Mouse (Mus musculus) hindbrain, embryonic 12.5 days (tissue): ENCODE results near the gene Syne3. TPM values are rescaled to one million over a fixed set of nuclear protein-coding genes. Genes with fewer than 3 reads are reported as not detected.

ENCODE experiments used
- ATAC-seq: fragments of 200-750 bp; cut with Nextera tagmentation; 2 replicates; pipeline ENCODE4 v1.8.0; 2017; ENCODE audit warnings: moderate TSS enrichment; ENCODE audit not compliant: low FRiP score
- H3K27ac ChIP-seq: fragments of 300-500 bp; sonication (generic); 2 replicates; pipeline ENCODE4 v1.5.1; 2016; ENCODE audit warnings: mild to moderate bottlenecking
- H3K27me3 ChIP-seq: fragments of 300-500 bp; sonication (generic); 2 replicates; pipeline ENCODE4 v1.6.1; 2016; ENCODE audit warnings: mild to moderate bottlenecking
- H3K36me3 ChIP-seq: fragments of 300-500 bp; sonication (generic); 2 replicates; pipeline ENCODE4 v1.6.1; 2016; ENCODE audit warnings: mild to moderate bottlenecking
- H3K4me1 ChIP-seq: fragments of 300-500 bp; sonication (generic); 2 replicates; pipeline ENCODE4 v1.6.1; 2016
- H3K4me2 ChIP-seq: fragments of 300-500 bp; sonication (generic); replicated peaks from 2 replicates; pipeline ENCODE4 v1.6.1; 2016; ENCODE audit warnings: mild to moderate bottlenecking
- H3K4me3 ChIP-seq: fragments of 300-500 bp; sonication (generic); 2 replicates; pipeline ENCODE4 v1.5.1; 2016; ENCODE audit warnings: mild to moderate bottlenecking
- H3K9ac ChIP-seq: fragments of 300-500 bp; sonication (generic); 2 replicates; pipeline ENCODE4 v1.6.1; 2016; ENCODE audit warnings: mild to moderate bottlenecking, moderate library complexity
- H3K9me3 ChIP-seq: fragments of 300-500 bp; sonication (generic); replicated peaks from 2 replicates; pipeline ENCODE4 v1.6.1; 2016; ENCODE audit warnings: mild to moderate bottlenecking
- WGBS: fragments of 180-500 bp; shearing (Covaris S2); methylation state at CpG from one replicate; pipeline ENCODE4 v1.1.7; 2016; 5-methylcytosine and 5-hydroxymethylcytosine counted together
- microRNA-seq: library from miRNA; unstranded; fragments of <30 nt; microRNA quantifications from one replicate; pipeline ENCODE4, GENCODE M21; 2017
- polyA plus RNA-seq: library from polyadenylated mRNA; unstranded; fragments of >200 nt; fragmentation: Nextera tagmentation; extraction: Ambion mirVana; gene quantifications from 2 replicates; pipeline ENCODE4 v1.2.1, GENCODE M21; 2016

Syne3 gene
- polyA plus RNA-seq, 1 experiment from 2014 or later, result 0.21 TPM

- 79% methylated on average over 7 of the region's 7 CpGs for WGBS
Measured at GRCm38 (mm10) chr12:104886104-104886503, 123.5 kb downstream of the Syne3 start.

GRCm38 (mm10) chr12:104882533-104882932 is 127.1 kb downstream of the Syne3 start:
- H3K36me3 ChIP-seq, result no peaks in the 10 kb centered on the region
- no peak overlapping the region for H3K27ac ChIP-seq
- no peak overlapping the region for H3K4me3 ChIP-seq
- no peak overlapping the region for H3K4me2 ChIP-seq
- no peaks in the 10 kb centered on the region for H3K27me3 ChIP-seq
- no peak for ATAC-seq
- H3K9me3 ChIP-seq, result no peaks in the 10 kb centered on the region
- peaks cover 8% of the 10 kb centered on the region; the same call in 1 of the 2 replicates for H3K4me1 ChIP-seq
- WGBS, result 76% methylated on average over 5 of the region's 5 CpGs
- no peak overlapping the region for H3K9ac ChIP-seq

More at GRCm38 (mm10) chr12:104886104-104886503, 123.5 kb downstream of the Syne3 start:
- Histone ChIP-seq H3K4me3 (no peak overlapping the region), H3K27me3 (no peaks in the 10 kb centered on the region), H3K36me3 (no peaks in the 10 kb centered on the region), H3K9ac (no peak overlapping the region), H3K4me1 (no peaks in the 10 kb centered on the region), H3K4me2 (no peak overlapping the region), H3K9me3 (no peaks in the 10 kb centered on the region), H3K27ac (no peak overlapping the region)
- no peak for ATAC-seq

GRCm38 (mm10) chr12:104882061-104882460 is 127.5 kb downstream of the Syne3 start:
- 49% methylated on average over 2 of the region's 2 CpGs for WGBS
- Histone ChIP-seq H3K4me1 (peaks cover 8% of the 10 kb centered on the region; the same call in 1 of the 2 replicates), H3K27ac (no peak overlapping the region), H3K9me3 (no peaks in the 10 kb centered on the region), H3K4me3 (no peak overlapping the region), H3K9ac (no peak overlapping the region), H3K4me2 (no peak overlapping the region), H3K36me3 (no peaks in the 10 kb centered on the region), H3K27me3 (no peaks in the 10 kb centered on the region)
- ATAC-seq, result no peak

- H3K27ac ChIP-seq, result no peak overlapping the region
- no peaks in the 10 kb centered on the region for H3K36me3 ChIP-seq
- H3K27me3 ChIP-seq, result no peaks in the 10 kb centered on the region
- ATAC-seq, result no peak
- no peaks in the 10 kb centered on the region for H3K9me3 ChIP-seq
- 82% methylated on average over 4 of the region's 4 CpGs for WGBS
- no peak overlapping the region for H3K9ac ChIP-seq
- H3K4me3 ChIP-seq, result no peak overlapping the region
- H3K4me2 ChIP-seq, result no peak overlapping the region
- peaks cover 8% of the 10 kb centered on the region; the same call in 1 of the 2 replicates for H3K4me1 ChIP-seq
Measured at GRCm38 (mm10) chr12:104881518-104882060, 128.0 kb downstream of the Syne3 start.

- Histone ChIP-seq H3K4me1 (peaks cover 8% of the 10 kb centered on the region; the same call in 1 of the 2 replicates), H3K4me3 (no peak overlapping the region), H3K9ac (no peak overlapping the region), H3K36me3 (no peaks in the 10 kb centered on the region), H3K9me3 (no peaks in the 10 kb centered on the region), H3K4me2 (no peak overlapping the region), H3K27me3 (no peaks in the 10 kb centered on the region; the same call in 1 of the 2 replicates), H3K27ac (no peak overlapping the region)
- 67% methylated on average over 12 of the region's 12 CpGs for WGBS
- no peak for ATAC-seq
Measured at GRCm38 (mm10) chr12:104880367-104880766, 129.2 kb downstream of the Syne3 start.

Small RNAs within 50 kb of the gene (microRNA-seq; reads per million reads assigned to microRNA genes)
- 2.4 reads per million for gene Mir3069

Other genes with a start within 250 kb of the Syne3 start
- gene Clmn, start 144.7 kb downstream of the Syne3 start, polyA plus RNA-seq, result 2.8 and 4.1 TPM in 2 replicates
- gene Glrx5, start 22.9 kb upstream of the Syne3 start, polyA plus RNA-seq, result 149 and 157 TPM in 2 replicates
- gene Tcl1b2, start 136.2 kb upstream of the Syne3 start, polyA plus RNA-seq, result not detected in 2 replicates
- gene Tcl1b1, start 149.9 kb upstream of the Syne3 start, polyA plus RNA-seq, result not detected in 2 replicates
- not detected in 2 replicates for gene Tcl1b5, start 166.5 kb upstream of the Syne3 start, polyA plus RNA-seq
- not detected in 2 replicates for gene Tcl1b3, start 181.2 kb upstream of the Syne3 start, polyA plus RNA-seq
- not detected in 2 replicates for gene Tcl1b4, start 192.1 kb upstream of the Syne3 start, polyA plus RNA-seq
- gene Tcl1, start 213.0 kb upstream of the Syne3 start, polyA plus RNA-seq, result not detected in 2 replicates